Mouse (Mus musculus) embryonic facial prominence, embryonic 12.5 days (tissue): ENCODE results near the gene Tacc2. TPM values are rescaled to one million over a fixed set of nuclear protein-coding genes. Genes with fewer than 3 reads are reported as not detected.
"Not testable (repeated sequence)": the region's sequence is repeated elsewhere in the genome, so short reads cannot be mapped to it uniquely, and the experiment has no call there.

ENCODE experiments used
- ATAC-seq: fragments of 200-750 bp; cut with Nextera tagmentation; 2 replicates; pipeline ENCODE4 v1.8.0; 2017; ENCODE audit not compliant: insufficient number of reproducible peaks, insufficient read depth, low FRiP score, low TSS enrichment
- H3K27ac ChIP-seq: fragments of 300-500 bp; sonication (generic); 2 replicates; pipeline ENCODE4 v1.5.1; 2016; ENCODE audit warnings: mild to moderate bottlenecking
- H3K27me3 ChIP-seq: fragments of 300-500 bp; sonication (generic); 2 replicates; pipeline ENCODE4 v1.6.1; 2016; ENCODE audit warnings: mild to moderate bottlenecking, moderate library complexity
- H3K36me3 ChIP-seq: fragments of 300-500 bp; sonication (generic); 2 replicates; pipeline ENCODE4 v1.6.1; 2016; ENCODE audit warnings: mild to moderate bottlenecking
- H3K4me1 ChIP-seq: fragments of 300-500 bp; sonication (generic); 2 replicates; pipeline ENCODE4 v1.6.1; 2016
- H3K4me2 ChIP-seq: fragments of 300-500 bp; sonication (generic); replicated peaks from 2 replicates; pipeline ENCODE4 v1.6.1; 2016; ENCODE audit warnings: mild to moderate bottlenecking, moderate library complexity
- H3K4me3 ChIP-seq: fragments of 300-500 bp; sonication (generic); 2 replicates; pipeline ENCODE4 v1.5.1; 2016; ENCODE audit warnings: mild to moderate bottlenecking
- H3K9ac ChIP-seq: fragments of 300-500 bp; sonication (generic); 2 replicates; pipeline ENCODE4 v1.6.1; 2016; ENCODE audit warnings: mild to moderate bottlenecking, moderate library complexity
- H3K9me3 ChIP-seq: fragments of 300-500 bp; sonication (generic); 2 replicates; pipeline ENCODE4 v1.6.1; 2016; ENCODE audit warnings: mild to moderate bottlenecking, moderate library complexity
- WGBS: fragments of 180-500 bp; shearing (Covaris S2); methylation state at CpG from one replicate; pipeline ENCODE4 v1.1.7; 2016; 5-methylcytosine and 5-hydroxymethylcytosine counted together
- polyA plus RNA-seq: library from polyadenylated mRNA; unstranded; fragments of >200 nt; fragmentation: Nextera tagmentation; extraction: Ambion mirVana; gene quantifications from 2 replicates; pipeline ENCODE4 v1.2.1, GENCODE M21; 2016

Tacc2 gene
- 53.2 and 53.3 TPM in 2 replicates for polyA plus RNA-seq

DNA sequence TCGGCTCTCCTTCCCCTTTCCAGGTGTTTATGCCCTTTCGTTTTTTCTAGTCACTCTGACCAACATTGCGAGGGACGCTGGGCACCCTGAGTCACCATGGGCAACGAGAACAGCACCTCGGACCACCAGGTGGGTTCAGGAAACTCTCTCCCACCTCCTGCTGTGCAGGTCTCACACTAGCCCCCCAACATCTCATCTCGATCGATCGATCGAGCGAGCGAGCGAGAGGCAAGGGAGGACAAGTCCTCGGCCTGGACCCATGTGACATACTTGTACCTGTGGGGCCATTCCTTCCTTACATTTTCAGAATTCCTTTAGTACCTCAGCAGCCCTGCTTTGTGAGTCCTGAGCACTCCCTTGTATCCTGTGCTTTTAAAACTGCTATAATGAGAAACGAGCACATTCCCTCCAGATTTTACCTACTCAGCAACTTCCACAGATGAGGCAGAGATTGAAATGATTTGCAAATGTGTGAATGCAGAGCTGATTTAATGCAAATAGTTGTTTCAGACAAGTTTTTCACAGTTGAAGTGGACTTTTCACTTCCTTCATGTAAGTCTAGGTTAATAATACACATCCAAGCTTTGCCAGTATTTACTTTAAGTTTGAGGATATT lies at the start of gene Tacc2:
Gene Tacc2 (plus strand): TSS at position 51 of the 616 bp plus-strand sequence.
- H3K27me3 ChIP-seq: no peaks in the 10 kb centered on the region
- H3K36me3 ChIP-seq: no peaks in the 10 kb centered on the region
- WGBS: 47% methylated on average over 15 of the region's 15 CpGs
- no peak for ATAC-seq
- peak within 1 kb of the TSS; percentile 68 for H3K27ac ChIP-seq
- H3K9me3 ChIP-seq: no peaks in the 10 kb centered on the region
- H3K4me3 ChIP-seq: no peak within 1 kb of the TSS
- H3K4me2 ChIP-seq: peak within 1 kb of the TSS; percentile 35
- peak within 1 kb of the TSS; percentile 4; the same call in 1 of the 2 replicates for H3K9ac ChIP-seq
- peaks cover 15% of the 10 kb centered on the region for H3K4me1 ChIP-seq

- H3K9ac ChIP-seq, H3K27me3 ChIP-seq, H3K4me2 ChIP-seq, H3K9me3 ChIP-seq, H3K4me1 ChIP-seq, ATAC-seq, H3K27ac ChIP-seq, H3K4me3 ChIP-seq: not testable (repeated sequence)
- peaks cover 37% of the 10 kb centered on the region for H3K36me3 ChIP-seq
- 95% methylated on average over 15 of the region's 15 CpGs for WGBS
Observed at GRCm38 (mm10) chr7:130531138-130531537, 46.1 kb upstream of the Tacc2 start.

GRCm38 (mm10) chr7:130533316-130534260 lies 43.6 kb upstream of the Tacc2 start:
- WGBS: 51% methylated on average over 25 of the region's 25 CpGs
- Histone ChIP-seq H3K9me3 (no peaks in the 10 kb centered on the region), H3K27ac (no peak overlapping the region), H3K4me1 (no peaks in the 10 kb centered on the region; the same call in 1 of the 2 replicates), H3K36me3 (peaks cover 58% of the 10 kb centered on the region), H3K4me3 (no peak overlapping the region), H3K4me2 (no peak overlapping the region), H3K9ac (no peak overlapping the region), H3K27me3 (no peaks in the 10 kb centered on the region)
- ATAC-seq: no peak

- Histone ChIP-seq H3K4me3 (no peak overlapping the region), H3K27ac (no peak overlapping the region), H3K36me3 (peaks cover 74% of the 10 kb centered on the region), H3K9ac (no peak overlapping the region), H3K4me1 (no peaks in the 10 kb centered on the region; the same call in 1 of the 2 replicates), H3K9me3 (no peaks in the 10 kb centered on the region), H3K27me3 (no peaks in the 10 kb centered on the region), H3K4me2 (no peak overlapping the region)
- no peak for ATAC-seq
- 83% methylated on average over 4 of the region's 4 CpGs for WGBS
Observed at GRCm38 (mm10) chr7:130535174-130535573, 42.1 kb upstream of the Tacc2 start.

GRCm38 (mm10) chr7:130537068-130537467 lies 40.2 kb upstream of the Tacc2 start:
- no peak overlapping the region for H3K27ac ChIP-seq
- peaks cover 78% of the 10 kb centered on the region for H3K36me3 ChIP-seq
- no peak overlapping the region for H3K4me2 ChIP-seq
- H3K9me3 ChIP-seq: no peaks in the 10 kb centered on the region
- no peaks in the 10 kb centered on the region; the same call in 1 of the 2 replicates for H3K4me1 ChIP-seq
- ATAC-seq: no peak
- 92% methylated on average over 4 of the region's 4 CpGs for WGBS
- H3K4me3 ChIP-seq: no peak overlapping the region
- H3K27me3 ChIP-seq: no peaks in the 10 kb centered on the region
- H3K9ac ChIP-seq: no peak overlapping the region

GRCm38 (mm10) chr7:130540176-130540575 lies 37.1 kb upstream of the Tacc2 start:
- H3K27ac ChIP-seq: no peak overlapping the region
- H3K27me3 ChIP-seq: no peaks in the 10 kb centered on the region
- peaks cover 91% of the 10 kb centered on the region for H3K36me3 ChIP-seq
- H3K9ac ChIP-seq: no peak overlapping the region
- no peak overlapping the region for H3K4me3 ChIP-seq
- no peak overlapping the region for H3K4me2 ChIP-seq
- H3K9me3 ChIP-seq: no peaks in the 10 kb centered on the region
- H3K4me1 ChIP-seq: peaks cover 5% of the 10 kb centered on the region; the same call in 1 of the 2 replicates
- 93% methylated on average over 7 of the region's 7 CpGs for WGBS
- ATAC-seq: no peak

GRCm38 (mm10) chr7:130543181-130543580 lies 34.1 kb upstream of the Tacc2 start:
- Histone ChIP-seq H3K9me3 (no peaks in the 10 kb centered on the region), H3K4me2 (no peak overlapping the region), H3K27ac (no peak overlapping the region), H3K27me3 (no peaks in the 10 kb centered on the region), H3K9ac (no peak overlapping the region), H3K4me1 (peaks cover 19% of the 10 kb centered on the region), H3K4me3 (no peak overlapping the region), H3K36me3 (peaks cover 68% of the 10 kb centered on the region)
- 92% methylated on average over 4 of the region's 4 CpGs for WGBS
- ATAC-seq: no peak

- Histone ChIP-seq H3K36me3 (peaks cover 46% of the 10 kb centered on the region), H3K9ac (no peak overlapping the region)
- WGBS: 88% methylated on average over 5 of the region's 5 CpGs
Observed at GRCm38 (mm10) chr7:130545401-130545800, 31.8 kb upstream of the Tacc2 start.

DNA sequence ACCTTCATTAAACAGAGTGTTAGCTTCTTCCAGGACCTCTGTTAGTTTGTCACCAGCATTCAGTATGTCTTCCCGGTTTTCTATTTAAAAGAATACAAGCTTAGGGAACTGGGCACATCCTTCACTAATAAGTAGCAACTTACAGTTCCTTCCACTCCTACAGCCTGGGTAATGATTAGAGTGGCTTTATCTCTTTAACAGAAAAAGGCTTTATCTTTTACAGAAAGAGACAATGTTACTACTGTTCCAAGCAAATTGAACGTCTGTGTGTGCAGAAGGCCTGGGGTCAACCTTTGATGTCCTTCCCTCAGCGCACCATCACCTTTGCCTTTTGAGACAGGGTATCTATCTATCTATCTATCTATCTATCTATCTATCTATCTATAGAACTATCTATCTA lies 31.3 kb upstream of the Tacc2 start:
- Histone ChIP-seq H3K4me1 (peaks cover 19% of the 10 kb centered on the region), H3K4me2 (peak overlapping the region; percentile 84), H3K9ac (peak overlapping the region; percentile 90), H3K27ac (0 out of 2 replicates have a peak overlapping the region, but pooled peaks have one; percentile 100), H3K4me3 (peak overlapping the region; percentile 78), H3K27me3 (no peaks in the 10 kb centered on the region), H3K36me3 (peaks cover 43% of the 10 kb centered on the region), H3K9me3 (no peaks in the 10 kb centered on the region)
- ATAC-seq: no peak
- 47% methylated on average over 3 of the region's 3 CpGs for WGBS

More at GRCm38 (mm10) chr7:130545401-130545800, 31.8 kb upstream of the Tacc2 start:
- H3K4me2 ChIP-seq: peak overlapping the region; percentile 84
- ATAC-seq: no peak
- H3K4me1 ChIP-seq: peaks cover 19% of the 10 kb centered on the region
- no peaks in the 10 kb centered on the region for H3K27me3 ChIP-seq
- peak overlapping the region; percentile 78 for H3K4me3 ChIP-seq
- no peak overlapping the region for H3K27ac ChIP-seq
- H3K9me3 ChIP-seq: no peaks in the 10 kb centered on the region

DNA sequence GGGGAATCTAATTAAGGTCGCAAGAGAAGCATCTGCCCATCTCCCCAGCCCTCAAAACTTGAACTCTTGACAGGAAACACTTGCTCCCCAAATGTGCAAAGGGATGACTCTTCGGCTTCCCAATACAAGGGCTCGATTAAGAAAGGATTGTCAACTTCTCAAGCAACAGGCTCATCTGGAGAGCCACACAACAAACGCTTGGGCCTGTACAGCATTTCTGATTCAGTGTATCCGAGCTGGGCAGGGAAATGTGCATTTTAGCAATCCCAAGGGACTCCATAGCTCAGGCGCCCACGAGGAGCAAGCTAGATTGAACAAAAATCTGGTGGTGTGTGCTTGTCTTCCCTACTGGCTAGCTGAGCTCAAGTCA lies 30.8 kb upstream of the Tacc2 start:
- WGBS: 6% methylated on average over 7 of the region's 7 CpGs
- H3K4me3 ChIP-seq: peak overlapping the region; percentile 78
- no peaks in the 10 kb centered on the region for H3K9me3 ChIP-seq
- ATAC-seq: no peak
- peak overlapping the region; percentile 90 for H3K9ac ChIP-seq
- peak overlapping the region; percentile 100 for H3K27ac ChIP-seq
- H3K27me3 ChIP-seq: no peaks in the 10 kb centered on the region
- H3K4me1 ChIP-seq: peaks cover 19% of the 10 kb centered on the region
- H3K4me2 ChIP-seq: peak overlapping the region; percentile 84
- H3K36me3 ChIP-seq: peaks cover 39% of the 10 kb centered on the region

DNA sequence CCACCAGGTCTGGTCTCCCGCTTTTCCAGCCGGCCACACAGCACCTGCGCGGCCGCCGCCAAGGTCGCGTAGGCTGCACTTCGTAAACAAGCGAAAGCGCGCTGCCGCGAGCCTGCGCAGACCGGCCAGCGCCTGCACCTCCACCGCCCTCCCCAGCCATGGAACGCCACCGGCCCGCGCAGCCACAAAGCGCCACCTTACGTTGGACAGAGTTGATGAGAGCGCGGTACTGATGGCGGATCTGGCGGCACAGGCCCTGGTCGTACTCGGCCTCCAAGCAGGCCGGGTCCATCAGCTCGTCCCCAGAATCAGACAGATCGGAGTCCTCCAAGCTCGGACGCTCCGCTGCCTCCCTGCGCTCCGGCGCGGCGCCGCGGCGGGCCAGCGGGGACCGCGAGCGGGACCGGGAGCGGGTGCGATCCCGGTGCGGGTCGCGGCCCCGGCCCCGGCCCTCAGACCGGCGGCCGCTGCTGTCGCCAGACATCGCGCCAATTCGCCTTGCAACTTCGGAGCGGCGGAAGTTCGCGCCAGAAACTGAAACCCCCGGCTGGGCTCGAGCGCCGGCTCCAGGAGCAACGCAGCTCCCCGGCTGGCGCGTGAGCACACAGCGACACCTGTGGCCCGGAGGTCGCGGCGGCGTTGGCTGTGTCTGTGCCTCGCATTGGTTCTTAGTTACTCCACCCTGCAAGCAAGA lies 30.3 kb upstream of the Tacc2 start:
- H3K36me3 ChIP-seq: peaks cover 34% of the 10 kb centered on the region
- WGBS: under 1% methylated on average over 84 of the region's 84 CpGs
- H3K9ac ChIP-seq: peak overlapping the region; percentile 90
- H3K27me3 ChIP-seq: no peaks in the 10 kb centered on the region
- H3K4me1 ChIP-seq: peaks cover 19% of the 10 kb centered on the region
- no peaks in the 10 kb centered on the region for H3K9me3 ChIP-seq
- H3K4me3 ChIP-seq: peak overlapping the region; percentile 78
- peak overlapping the region; percentile 84 for H3K4me2 ChIP-seq
- peak; percentile 90 for ATAC-seq
- H3K27ac ChIP-seq: peak overlapping the region; percentile 100
